Mouse (Mus musculus) C2C12 (cell line): ENCODE results near the gene Scn10a. TPM values are rescaled to one million over a fixed set of nuclear protein-coding genes. Genes with fewer than 3 reads are reported as not detected.

ENCODE experiments used
- H3K27me3 ChIP-seq: one replicate; pipeline ENCODE4 v1.6.1; 2011; ENCODE audit not compliant: control insufficient read depth, insufficient read depth, insufficient read length
- H3K36me3 ChIP-seq: one replicate; pipeline ENCODE4 v1.6.1; 2011; ENCODE audit not compliant: control insufficient read depth, insufficient read depth
- H3K4me3 ChIP-seq: one replicate; pipeline ENCODE4 v1.5.1; 2011; ENCODE audit warnings: mild to moderate bottlenecking, control low read depth; ENCODE audit not compliant: poor library complexity, insufficient read depth, severe bottlenecking
- H3K79me2 ChIP-seq: one replicate; pipeline ENCODE4 v1.6.1; 2011; ENCODE audit not compliant: control insufficient read depth, insufficient read depth
- H3K79me3 ChIP-seq: one replicate; pipeline ENCODE4 v1.6.1; 2011; ENCODE audit warnings: low read depth, control low read depth
- H3ac ChIP-seq: one replicate; pipeline ENCODE3; 2011; ENCODE audit warnings: low read depth; ENCODE audit not compliant: control insufficient read depth, insufficient read length
- CEBPB ChIP-seq: IDR thresholded peaks from one replicate; pipeline ENCODE4 v1.6.1; 2011; ENCODE audit warnings: low read depth, mild to moderate bottlenecking, control low read depth, moderate library complexity
- CTCF ChIP-seq: IDR thresholded peaks from one replicate; pipeline ENCODE4 v1.5.1; 2011; ENCODE audit not compliant: control insufficient read depth, insufficient read depth, insufficient read length
- FOSL1 ChIP-seq: IDR thresholded peaks from one replicate; pipeline ENCODE4 v1.8.0; 2011; ENCODE audit warnings: mild to moderate bottlenecking, low read length; ENCODE audit not compliant: poor library complexity, insufficient read depth, severe bottlenecking
- MAX ChIP-seq: IDR thresholded peaks from one replicate; pipeline ENCODE4 v1.6.1; 2011; ENCODE audit warnings: mild to moderate bottlenecking, control low read depth
- MYOD1 ChIP-seq: IDR thresholded peaks from one replicate; pipeline ENCODE4 v1.6.1; 2011; ENCODE audit warnings: low read depth; ENCODE audit not compliant: control insufficient read depth, insufficient read length
- MYOG ChIP-seq: IDR thresholded peaks from one replicate; pipeline ENCODE4 v1.6.1; 2011; ENCODE audit not compliant: control insufficient read depth, insufficient read length; ENCODE audit errors: extremely low read depth
- USF1 ChIP-seq: IDR thresholded peaks from one replicate; pipeline ENCODE4 v1.6.1; 2011; ENCODE audit warnings: low read depth, mild to moderate bottlenecking, control low read depth, moderate library complexity
- polyA plus RNA-seq: library from polyadenylated mRNA; unstranded; fragments of >200 nt; fragmentation: generic; extraction: Trizol; gene quantifications from one replicate; pipeline ENCODE4 v1.2.1, GENCODE M21; 2012; ENCODE audit warnings: missing spikeins

Gene Scn10a
- polyA plus RNA-seq, 1 experiment = 0.09 TPM

DNA sequence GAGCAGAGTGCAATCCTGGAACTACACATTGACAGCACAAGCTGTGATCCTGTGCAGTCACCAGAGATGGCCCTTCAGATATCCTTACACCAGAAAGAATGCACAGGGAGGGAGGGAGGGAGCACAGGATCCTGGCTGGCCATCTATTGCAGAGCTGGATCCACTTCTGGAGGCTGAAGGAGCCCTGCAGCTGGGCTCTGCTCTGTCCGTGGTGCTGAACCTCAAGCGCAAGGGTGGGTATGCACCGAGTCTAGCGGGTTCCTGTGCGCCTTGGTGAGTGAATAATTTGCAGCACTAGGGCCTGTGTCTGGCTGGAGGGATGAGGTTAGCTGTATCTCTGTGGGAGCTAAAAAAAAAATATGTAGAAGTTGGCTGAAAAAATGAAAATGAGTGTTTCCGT lies 12.4 kb downstream of the Scn10a start:
- Histone ChIP-seq H3K36me3 (no peaks in the 10 kb centered on the region), H3ac (no peak overlapping the region), H3K4me3 (no peak overlapping the region), H3K27me3 (no peaks in the 10 kb centered on the region), H3K79me3 (no peaks in the 10 kb centered on the region), H3K79me2 (no peaks in the 10 kb centered on the region)
- TF ChIP-seq CEBPB (no peak), FOSL1 (no peak), MYOG (no peak), MAX (no peak), MYOD1 (no peak), CTCF (no peak)

DNA sequence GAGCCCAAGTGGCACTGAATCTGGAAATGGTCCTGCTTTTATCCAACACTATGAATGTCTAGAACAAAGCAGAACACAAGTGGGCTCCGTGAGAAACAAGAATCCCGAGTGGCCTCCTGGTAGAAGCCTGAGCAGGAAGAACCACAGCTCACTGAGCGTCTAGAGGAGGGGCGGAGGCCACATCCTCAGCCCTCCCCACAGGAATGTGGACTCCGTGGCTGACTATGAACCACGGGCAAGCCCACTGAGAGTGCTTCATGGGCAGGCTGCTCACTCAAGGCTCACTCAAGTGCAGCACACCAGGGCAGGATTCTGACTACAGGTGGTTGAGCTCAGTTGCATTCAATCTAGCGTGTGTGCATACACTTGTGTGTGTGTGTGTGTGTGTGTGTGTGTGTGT lies 27.6 kb downstream of the Scn10a start:
- H3ac ChIP-seq = no peak overlapping the region
- H3K79me2 ChIP-seq = no peaks in the 10 kb centered on the region
- H3K4me3 ChIP-seq = no peak overlapping the region
- H3K79me3 ChIP-seq = no peaks in the 10 kb centered on the region
- H3K36me3 ChIP-seq = no peaks in the 10 kb centered on the region
- peaks cover 3% of the 10 kb centered on the region for H3K27me3 ChIP-seq
- TF ChIP-seq CEBPB (no peak), USF1 (no peak), FOSL1 (no peak), MYOG (no peak), CTCF (no peak), MYOD1 (no peak), MAX (no peak)

DNA sequence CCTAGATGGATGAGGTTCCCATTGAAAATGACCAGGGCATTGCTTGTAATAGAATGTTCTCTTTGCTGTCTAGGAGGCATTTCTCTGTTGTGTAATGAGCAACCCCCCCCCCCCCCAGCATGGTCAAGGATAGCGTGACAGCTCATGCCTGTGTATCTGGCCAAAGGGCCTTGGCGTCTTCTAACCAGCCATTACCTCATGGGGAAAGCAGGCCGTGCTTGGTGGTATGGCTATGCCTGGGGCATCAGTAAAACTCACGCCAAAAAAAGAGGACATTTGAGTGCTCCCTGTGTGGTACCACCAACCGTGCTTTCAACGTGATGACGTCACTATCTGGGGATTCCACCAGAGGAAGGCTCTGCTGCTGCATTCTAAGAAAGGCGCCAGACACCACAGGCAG lies 28.1 kb downstream of the Scn10a start:
- TF ChIP-seq CTCF (no peak), FOSL1 (no peak), MAX (no peak), USF1 (no peak), MYOG (no peak), MYOD1 (no peak), CEBPB (no peak)
- Histone ChIP-seq H3K27me3 (peaks cover 3% of the 10 kb centered on the region), H3ac (no peak overlapping the region)

DNA sequence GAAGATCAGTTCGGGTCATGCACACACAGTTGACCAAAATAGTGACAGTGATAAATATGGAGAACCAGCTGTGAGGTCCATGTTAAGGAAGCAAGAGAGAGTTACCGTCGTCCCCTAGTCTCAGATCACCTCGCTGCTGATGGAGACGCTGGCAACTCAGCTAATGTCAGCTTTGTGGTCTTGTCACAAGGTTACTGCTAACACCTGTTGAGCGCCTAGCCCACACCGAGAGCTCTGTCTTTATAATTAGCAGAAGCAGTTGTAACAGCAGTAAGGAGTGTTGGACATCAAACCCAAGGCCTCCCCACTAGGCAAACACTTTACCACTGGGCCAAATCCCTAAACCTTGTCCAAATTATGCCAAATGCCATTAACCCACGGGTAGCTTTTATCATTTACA lies 31.2 kb downstream of the Scn10a start:
- H3K79me3 ChIP-seq = no peaks in the 10 kb centered on the region
- no peaks in the 10 kb centered on the region for H3K79me2 ChIP-seq
- H3ac ChIP-seq = no peak overlapping the region
- no peak overlapping the region for H3K4me3 ChIP-seq
- H3K27me3 ChIP-seq = peaks cover 4% of the 10 kb centered on the region
- no peaks in the 10 kb centered on the region for H3K36me3 ChIP-seq
- TF ChIP-seq CEBPB (no peak), MYOG (no peak), MAX (no peak), MYOD1 (no peak), USF1 (no peak), CTCF (no peak), FOSL1 (no peak)

More for the DNA sequence above, 28.1 kb downstream of the Scn10a start:
- H3K79me2 ChIP-seq = no peaks in the 10 kb centered on the region
- H3K36me3 ChIP-seq = no peaks in the 10 kb centered on the region
- no peaks in the 10 kb centered on the region for H3K79me3 ChIP-seq
- H3K4me3 ChIP-seq = no peak overlapping the region

DNA sequence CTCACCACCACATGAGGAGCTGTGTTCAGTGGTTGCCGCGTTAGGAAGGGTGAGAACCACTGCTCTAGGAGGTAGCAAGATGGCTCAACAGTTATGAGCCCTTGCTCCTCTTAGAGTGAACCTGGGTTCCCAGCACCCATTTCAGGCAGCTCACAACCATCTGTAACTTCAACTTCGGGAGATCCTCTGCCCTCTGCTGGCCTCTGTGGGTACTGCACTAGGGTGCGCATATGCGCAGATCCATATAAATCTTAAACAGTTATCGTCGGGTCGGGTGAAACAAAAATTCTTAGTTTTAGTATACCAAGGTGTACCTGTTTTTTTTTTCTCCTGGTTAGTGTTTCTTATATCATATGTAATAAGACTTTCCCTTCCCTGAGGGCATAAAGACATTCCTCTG lies 32.9 kb downstream of the Scn10a start:
- H3K79me3 ChIP-seq = no peaks in the 10 kb centered on the region
- TF ChIP-seq CEBPB (no peak), FOSL1 (no peak), MYOD1 (no peak), USF1 (no peak), CTCF (no peak), MAX (no peak), MYOG (no peak)
- H3K79me2 ChIP-seq = no peaks in the 10 kb centered on the region
- H3K36me3 ChIP-seq = no peaks in the 10 kb centered on the region
- no peak overlapping the region for H3K4me3 ChIP-seq
- H3ac ChIP-seq = no peak overlapping the region
- H3K27me3 ChIP-seq = peaks cover 9% of the 10 kb centered on the region

DNA sequence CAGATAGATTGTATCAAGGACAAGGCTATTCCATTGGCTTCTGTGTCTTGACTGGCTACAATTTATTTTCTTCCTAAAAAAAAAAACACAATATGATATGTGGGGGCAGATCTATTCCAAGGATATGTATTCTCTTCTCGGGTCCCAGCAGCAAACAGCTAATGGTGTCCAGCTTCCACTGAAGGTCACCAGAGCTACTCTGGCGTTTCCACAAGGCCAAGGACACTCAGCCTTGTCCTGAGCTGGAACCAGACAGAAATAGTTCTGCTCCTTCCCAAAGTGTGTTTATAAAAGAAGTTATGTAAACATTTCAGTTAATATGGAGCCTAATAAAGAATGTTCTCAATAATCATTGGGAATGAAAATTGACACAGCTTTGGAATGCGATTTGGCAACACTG lies 38.2 kb downstream of the Scn10a start:
- H3K4me3 ChIP-seq = no peak overlapping the region
- H3K36me3 ChIP-seq = no peaks in the 10 kb centered on the region
- H3ac ChIP-seq = no peak overlapping the region
- H3K79me2 ChIP-seq = no peaks in the 10 kb centered on the region
- peaks cover 8% of the 10 kb centered on the region for H3K27me3 ChIP-seq
- TF ChIP-seq MAX = no peak
- TF ChIP-seq CTCF = no peak
- TF ChIP-seq USF1 = no peak
- no peak for TF ChIP-seq CEBPB
- TF ChIP-seq FOSL1 = no peak
- no peak for TF ChIP-seq MYOD1
- no peak for TF ChIP-seq MYOG
- H3K79me3 ChIP-seq = no peaks in the 10 kb centered on the region
